Mouse (Mus musculus): ENCODE data around the gene A830018L16Rik. TPM values are rescaled to one million over a fixed set of nuclear protein-coding genes. Genes with fewer than 3 reads are reported as not detected.
"Not testable (repeated sequence)": the region's sequence is repeated elsewhere in the genome, so short reads cannot be mapped to it uniquely, and the experiment has no call there.

The A830018L16Rik gene
- under 1 TPM in 1 of 2 experiments, not detected in 1; 0.10 TPM for total RNA-seq (2021)
- long read RNA-seq, experiment 1 = 0 reads
- long read RNA-seq, experiment 2 = 0 reads

DNA sequence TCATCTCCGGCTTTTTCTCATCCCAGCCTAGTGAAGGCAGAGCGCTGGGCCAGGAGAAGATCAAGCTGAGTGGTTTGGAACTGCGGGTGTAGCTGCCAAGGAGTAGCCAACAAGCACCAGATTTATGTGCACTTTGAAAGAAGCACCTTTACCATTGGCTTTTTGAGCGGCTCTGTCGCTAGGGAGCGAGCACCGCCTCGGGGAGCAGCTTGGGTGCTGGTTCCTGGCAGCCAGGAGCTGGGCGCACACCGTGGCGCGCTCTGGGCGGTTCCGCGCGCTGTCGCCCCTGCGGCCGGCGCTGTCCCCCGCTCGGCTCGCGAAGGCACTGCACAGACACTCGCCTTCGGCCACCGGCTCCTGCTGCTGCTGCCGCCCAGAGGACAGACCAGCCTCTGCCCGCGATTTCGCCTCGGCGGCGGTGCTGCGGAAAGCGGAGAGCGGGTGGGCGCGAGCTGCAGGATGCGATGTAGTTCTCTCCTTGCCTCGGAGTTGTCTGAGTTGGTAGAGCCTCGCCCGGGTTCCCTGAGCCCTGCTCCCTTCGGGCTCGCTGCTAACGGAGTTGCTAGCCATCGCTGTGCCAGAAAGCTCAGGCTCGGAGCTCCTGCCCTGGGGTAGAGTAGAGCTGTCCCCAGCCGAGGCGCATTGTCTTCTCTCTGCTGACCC is at the start of gene A830018L16Rik:
A830018L16Rik (plus strand) TSS at position 212 of the 663 bp plus-strand sequence.
- peak; percentile 45 to 68 for DNase-seq (ENCODE audit: low spot score in 2 of 2)

DNA sequence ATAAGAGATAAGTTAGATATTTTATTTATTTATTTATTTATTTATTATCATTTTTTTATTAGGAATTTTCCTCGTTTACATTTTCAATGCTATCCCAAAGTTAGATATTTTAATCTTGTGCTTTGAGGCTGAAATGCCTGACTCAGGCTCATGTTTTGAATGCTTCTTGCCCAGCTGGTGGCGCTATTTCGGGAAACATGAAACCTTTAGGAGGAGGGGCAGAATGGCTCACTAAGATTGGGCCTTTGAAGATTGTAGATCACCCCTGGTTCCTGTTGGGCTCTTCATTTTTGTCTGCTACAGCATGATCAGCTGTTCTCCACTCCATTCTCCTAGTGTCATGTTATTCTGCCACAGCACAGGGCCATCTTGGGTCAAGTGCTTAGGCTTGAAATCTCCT is 28.1 kb upstream of the A830018L16Rik start:
- no peak for DNase-seq (ENCODE audit: low spot score in 2 of 2)

- no peak for DNase-seq (ENCODE audit: low spot score in 2 of 2)
Observed at GRCm38 (mm10) chr1:11395408-11395807, 18.5 kb upstream of the A830018L16Rik start.

DNA sequence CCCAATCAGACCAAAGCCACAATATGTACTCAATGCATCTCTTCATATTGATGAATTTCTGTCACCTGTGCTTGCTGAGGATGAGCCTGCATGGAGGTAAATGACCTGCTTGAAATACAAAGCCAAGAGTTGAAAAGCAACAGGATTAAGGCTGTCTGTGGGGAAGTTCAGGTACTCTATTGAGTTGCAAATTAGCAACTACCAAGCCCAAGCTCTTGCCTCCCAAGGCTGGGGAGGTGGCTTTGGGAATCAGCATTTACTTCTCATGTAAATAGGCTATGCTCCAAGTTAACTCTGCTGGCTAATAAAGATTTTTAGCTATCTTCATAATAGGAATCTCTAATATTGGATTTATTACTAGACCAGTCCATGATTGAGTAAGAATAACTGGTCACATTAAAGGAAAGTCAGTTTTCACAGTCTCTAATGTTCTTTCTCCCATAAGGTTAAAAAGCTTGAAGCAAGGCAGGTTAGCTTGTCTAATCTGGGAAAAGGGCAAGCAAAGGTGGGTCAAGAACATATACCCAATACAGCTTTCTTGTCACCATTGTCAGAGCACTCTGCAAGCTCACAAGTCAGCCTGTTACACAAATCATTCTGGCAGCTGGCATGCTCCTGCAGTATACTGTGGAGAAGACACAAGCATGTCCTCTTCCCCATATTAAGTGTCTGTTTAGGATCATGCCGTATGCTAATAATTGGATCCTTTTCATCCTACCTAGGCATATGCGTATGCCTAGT is 17.7 kb upstream of the A830018L16Rik start:
- DNase-seq (ENCODE audit: low spot score in 2 of 2) = no peak

- DNase-seq (ENCODE audit: low spot score in 2 of 2) = no peak
Observed at GRCm38 (mm10) chr1:11401159-11401558, 12.7 kb upstream of the A830018L16Rik start.

DNA sequence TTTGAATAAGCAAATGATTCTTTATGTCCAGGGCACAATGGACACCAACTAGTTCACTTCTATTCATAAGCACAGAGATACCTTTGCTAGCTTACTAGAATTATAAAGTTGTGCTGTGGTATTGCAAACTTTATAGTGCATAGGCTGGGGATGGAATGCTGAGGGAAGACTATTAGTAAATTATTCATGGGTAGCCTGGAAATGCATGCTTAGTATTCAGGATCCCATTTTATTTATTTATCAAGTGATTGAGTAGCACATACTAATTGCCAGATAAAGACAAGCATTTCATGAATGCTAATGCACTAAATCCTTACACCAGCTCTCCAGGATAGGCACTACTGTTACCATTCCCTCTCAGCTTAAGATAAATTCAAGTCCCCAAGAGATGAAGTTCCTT is 8.4 kb upstream of the A830018L16Rik start:
- no peak for DNase-seq (ENCODE audit: low spot score in 2 of 2)

GRCm38 (mm10) chr1:11406026-11406425 is 7.9 kb upstream of the A830018L16Rik start:
- no peak for DNase-seq (ENCODE audit: low spot score in 2 of 2)

GRCm38 (mm10) chr1:11414560-11414959 is 655 bp downstream of the A830018L16Rik start:
- no peak for DNase-seq (ENCODE audit: low spot score in 2 of 2)

DNA sequence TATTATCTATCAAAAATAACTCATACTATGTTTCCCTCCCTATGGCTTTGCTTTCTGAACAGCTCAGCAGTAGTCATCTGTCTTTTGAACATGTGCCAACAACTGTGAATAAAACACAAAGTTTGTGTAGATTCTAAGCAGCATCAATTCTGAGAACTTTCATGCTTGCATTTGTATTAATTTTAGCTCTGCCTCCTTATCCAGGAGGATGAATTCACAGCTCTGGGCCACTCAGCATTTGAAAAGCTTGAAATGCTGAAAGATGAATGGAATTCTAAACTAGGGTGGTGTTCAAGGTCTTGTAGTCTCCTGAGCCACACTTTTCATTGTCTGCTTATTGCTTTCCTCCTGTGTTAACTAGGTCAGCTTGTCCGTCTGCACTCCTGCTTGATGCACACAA is 13.4 kb downstream of the A830018L16Rik start:
- no peak for DNase-seq (ENCODE audit: low spot score in 2 of 2)

DNA sequence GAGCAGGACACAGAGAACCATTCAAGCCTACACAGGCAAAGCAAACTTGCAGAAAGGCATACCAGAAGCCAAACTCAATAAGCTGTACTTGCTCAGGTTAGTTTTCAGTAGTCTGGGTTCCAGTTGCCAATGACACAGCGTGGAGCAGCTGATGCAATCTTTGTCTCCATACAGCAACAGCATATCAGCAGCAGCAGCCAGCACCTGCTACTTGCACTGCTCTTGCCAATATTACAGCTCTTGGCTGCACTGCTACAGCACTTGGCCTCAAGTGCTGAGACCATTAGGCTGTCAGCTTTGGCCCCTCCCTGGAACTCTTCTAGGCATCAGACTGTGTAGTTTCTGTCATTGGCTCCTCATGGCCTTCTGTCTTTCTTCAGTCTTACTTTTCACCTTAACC is 44.4 kb downstream of the A830018L16Rik start:
- peak in 1 of 2 experiments; percentile 28 for DNase-seq (ENCODE audit: low spot score in 2 of 2)

GRCm38 (mm10) chr1:11466325-11466724 is 52.4 kb downstream of the A830018L16Rik start:
- DNase-seq (ENCODE audit: low spot score in 2 of 2) = no peak

- DNase-seq (ENCODE audit: low spot score in 2 of 2) = no peak
Observed at GRCm38 (mm10) chr1:11467065-11467643, 53.2 kb downstream of the A830018L16Rik start.

DNA sequence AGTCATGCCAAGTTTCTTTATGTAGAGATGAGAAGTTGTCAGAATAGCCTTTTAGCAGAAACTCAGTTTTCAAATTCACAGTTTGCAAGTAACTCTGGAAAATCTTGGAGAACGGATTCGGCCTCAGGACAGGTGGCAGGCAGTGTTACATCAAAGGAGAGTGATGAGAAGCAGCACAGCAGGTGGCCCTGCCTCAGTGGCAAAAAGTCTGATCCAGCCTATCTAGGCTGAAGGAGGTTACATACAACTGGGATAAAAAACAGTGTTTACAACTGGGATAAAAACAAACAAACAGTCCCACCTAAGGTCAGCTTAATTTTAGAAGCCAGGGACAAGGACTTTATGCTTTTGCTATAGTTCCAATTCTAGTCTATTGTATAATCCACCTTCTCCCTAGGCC is 79.0 kb downstream of the A830018L16Rik start:
- DNase-seq (ENCODE audit: low spot score in 2 of 2) = no peak

GRCm38 (mm10) chr1:11501556-11501955 is 87.7 kb downstream of the A830018L16Rik start:
- DNase-seq (ENCODE audit: low spot score in 2 of 2) = no peak

DNA sequence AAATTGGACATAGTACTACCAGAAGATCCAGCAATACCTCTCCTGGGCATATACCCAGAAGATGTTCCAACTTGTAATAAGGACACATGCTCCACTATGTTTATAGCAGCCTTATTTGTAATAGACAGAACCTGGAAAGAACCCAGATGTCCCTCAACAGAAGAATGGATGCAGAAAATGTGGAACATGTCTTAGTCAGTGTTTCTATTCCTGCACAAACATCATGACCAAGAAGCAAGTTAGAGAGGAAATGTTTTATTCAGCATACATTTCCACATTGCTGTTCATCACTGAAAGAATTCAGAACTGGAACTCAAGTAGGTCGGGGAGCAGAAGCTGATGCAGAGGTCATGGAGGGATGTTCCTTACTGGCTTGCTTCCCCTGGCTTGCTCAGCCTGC is 135.9 kb downstream of the A830018L16Rik start:
- DNase-seq (ENCODE audit: low spot score in 2 of 2) = not testable (repeated sequence)

GRCm38 (mm10) chr1:11565309-11565708 is 151.4 kb downstream of the A830018L16Rik start:
- DNase-seq (ENCODE audit: low spot score in 2 of 2) = no peak

DNA sequence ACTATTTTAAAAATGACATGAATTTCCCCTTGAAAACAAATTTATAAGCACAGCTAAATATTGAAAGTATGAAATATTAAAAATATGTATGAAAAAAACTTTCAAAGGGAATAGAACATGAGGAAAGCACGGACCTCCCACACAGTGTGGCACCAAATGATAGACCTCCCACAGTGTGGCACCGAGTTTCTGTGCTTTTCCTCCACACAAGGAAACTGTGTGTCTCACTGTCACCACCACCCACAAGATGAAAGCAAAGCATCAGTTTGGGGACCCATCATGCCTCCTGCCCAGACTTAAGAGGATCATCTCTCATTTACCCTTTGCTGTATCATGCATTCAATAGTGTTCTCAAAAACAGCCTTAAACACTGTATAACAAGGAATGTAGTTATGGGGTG is 152.8 kb downstream of the A830018L16Rik start:
- DNase-seq (ENCODE audit: low spot score in 2 of 2) = no peak

GRCm38 (mm10) chr1:11567300-11567885 is 153.5 kb downstream of the A830018L16Rik start:
- DNase-seq (ENCODE audit: low spot score in 2 of 2) = no peak

DNA sequence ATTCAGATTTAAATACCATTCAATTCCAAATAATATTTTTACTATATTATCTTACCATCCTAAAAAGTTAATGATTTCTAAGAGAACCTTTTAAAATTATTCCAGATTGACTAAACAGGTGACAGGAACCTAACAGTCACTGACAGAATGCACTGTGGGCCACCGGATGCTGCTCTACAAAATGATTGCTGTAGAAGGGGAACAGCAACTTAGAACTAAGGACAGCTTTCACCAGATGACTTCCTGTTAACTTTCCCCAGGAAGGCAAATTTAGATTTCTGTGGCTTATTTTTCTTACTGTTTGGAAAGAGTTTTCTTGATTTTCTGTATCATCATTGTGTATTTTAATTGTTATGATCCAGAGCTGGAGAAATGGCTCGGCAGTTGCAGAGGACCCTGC is 156.4 kb downstream of the A830018L16Rik start:
- DNase-seq (ENCODE audit: low spot score in 2 of 2) = no peak

- DNase-seq (ENCODE audit: low spot score in 2 of 2) = no peak
Observed at GRCm38 (mm10) chr1:11573462-11573861, 159.6 kb downstream of the A830018L16Rik start.

- no peak for DNase-seq (ENCODE audit: low spot score in 2 of 2)
Observed at GRCm38 (mm10) chr1:11580026-11580425, 166.1 kb downstream of the A830018L16Rik start.

DNA sequence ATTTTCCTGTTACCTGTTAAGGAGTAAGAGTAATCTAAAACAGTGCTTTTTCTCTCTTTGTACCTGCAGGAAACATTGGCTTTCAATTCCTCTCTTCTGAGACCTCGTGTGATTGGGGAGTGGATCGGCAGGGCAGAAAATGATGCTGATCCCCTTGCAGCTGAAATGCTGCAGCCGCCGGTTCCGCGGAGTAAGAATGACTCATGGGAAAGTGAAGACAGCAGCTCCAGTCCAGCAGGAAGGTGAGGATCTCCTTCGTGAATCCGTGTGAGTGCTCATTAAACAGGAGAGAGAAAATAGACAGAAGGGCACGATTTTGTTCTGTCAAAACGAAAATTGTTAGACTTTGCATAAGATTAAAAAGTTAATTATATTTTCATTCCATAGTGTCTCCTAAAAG is 174.4 kb downstream of the A830018L16Rik start:
- no peak for DNase-seq (ENCODE audit: low spot score in 2 of 2)

Measured in gastrocnemius, postnatal 4 days (tissue).